Mouse (Mus musculus): Measurements from ENCODE around the gene Tert. TPM values are rescaled to one million over a fixed set of nuclear protein-coding genes. Genes with fewer than 3 reads are reported as not detected.
A peak's percentile ranks its signal among the peaks of the same experiment; 100 is the strongest.

Gene Tert
- polyA plus RNA-seq, 1 experiment from 2014 or later, result 12.9 TPM

- H3K27me3 ChIP-seq (ENCODE audit: low read depth, poor library complexity, severe bottlenecking), result no peaks in the 10 kb centered on the region
- no peak for DNase-seq (ENCODE audit: low spot score)
- no peaks in the 10 kb centered on the region for H3K4me1 ChIP-seq
- no peak overlapping the region for H3K27ac ChIP-seq
- H3K9me3 ChIP-seq (replicated peaks), result no peaks in the 10 kb centered on the region
- WGBS, result 90% methylated on average over 2 of the region's 2 CpGs
- no peak overlapping the region for H3K4me3 ChIP-seq
- H3K36me3 ChIP-seq, result no peaks in the 10 kb centered on the region
Measured at GRCm38 (mm10) chr13:73682226-73682625, 55.5 kb downstream of the Tert start.

GRCm38 (mm10) chr13:73683682-73684081, 57.0 kb downstream of the Tert start:
- 93% methylated on average over 11 of the region's 11 CpGs for WGBS
- Histone ChIP-seq H3K9me3 (replicated peaks) (no peaks in the 10 kb centered on the region), H3K4me1 (no peaks in the 10 kb centered on the region), H3K27ac (no peak overlapping the region), H3K27me3 (ENCODE audit: low read depth, poor library complexity, severe bottlenecking) (no peaks in the 10 kb centered on the region), H3K4me3 (no peak overlapping the region), H3K36me3 (no peaks in the 10 kb centered on the region)
- DNase-seq (ENCODE audit: low spot score), result no peak

- Histone ChIP-seq H3K27me3 (ENCODE audit: low read depth, poor library complexity, severe bottlenecking) (no peaks in the 10 kb centered on the region), H3K36me3 (no peaks in the 10 kb centered on the region), H3K27ac (no peak overlapping the region), H3K9me3 (replicated peaks) (no peaks in the 10 kb centered on the region), H3K4me3 (no peak overlapping the region), H3K4me1 (no peaks in the 10 kb centered on the region)
- 89% methylated on average over 1 of the region's 1 CpGs for WGBS
- no peak for DNase-seq (ENCODE audit: low spot score)
Measured at GRCm38 (mm10) chr13:73684412-73684811, 57.7 kb downstream of the Tert start.

GRCm38 (mm10) chr13:73685502-73685901, 58.8 kb downstream of the Tert start:
- Histone ChIP-seq H3K27ac (no peak overlapping the region), H3K4me1 (no peaks in the 10 kb centered on the region), H3K9me3 (replicated peaks) (no peaks in the 10 kb centered on the region), H3K4me3 (no peak overlapping the region), H3K36me3 (no peaks in the 10 kb centered on the region), H3K27me3 (ENCODE audit: low read depth, poor library complexity, severe bottlenecking) (no peaks in the 10 kb centered on the region)
- DNase-seq (ENCODE audit: low spot score), result no peak
- 86% methylated on average over 6 of the region's 6 CpGs for WGBS

GRCm38 (mm10) chr13:73687601-73688000, 60.9 kb downstream of the Tert start:
- Histone ChIP-seq H3K27me3 (ENCODE audit: low read depth, poor library complexity, severe bottlenecking) (no peaks in the 10 kb centered on the region), H3K36me3 (no peaks in the 10 kb centered on the region), H3K27ac (no peak overlapping the region), H3K4me1 (0 out of 2 replicates have a peak, but pooled peaks cover 3% of the 10 kb centered on the region), H3K4me3 (no peak overlapping the region), H3K9me3 (replicated peaks) (no peaks in the 10 kb centered on the region)
- no peak for DNase-seq (ENCODE audit: low spot score)
- WGBS, result 67% methylated on average over 3 of the region's 3 CpGs

- 82% methylated on average over 4 of the region's 4 CpGs for WGBS
- Histone ChIP-seq H3K36me3 (no peaks in the 10 kb centered on the region), H3K27ac (no peak overlapping the region), H3K4me3 (no peak overlapping the region), H3K27me3 (ENCODE audit: low read depth, poor library complexity, severe bottlenecking) (no peaks in the 10 kb centered on the region), H3K9me3 (replicated peaks) (no peaks in the 10 kb centered on the region), H3K4me1 (0 out of 2 replicates have a peak, but pooled peaks cover 3% of the 10 kb centered on the region)
- DNase-seq (ENCODE audit: low spot score), result no peak
Measured at GRCm38 (mm10) chr13:73688934-73689333, 62.2 kb downstream of the Tert start.

GRCm38 (mm10) chr13:73692249-73692868, 65.6 kb downstream of the Tert start:
- 39% methylated on average over 10 of the region's 10 CpGs for WGBS
- Histone ChIP-seq H3K4me1 (0 out of 2 replicates have a peak, but pooled peaks cover 3% of the 10 kb centered on the region), H3K27ac (no peak overlapping the region), H3K4me3 (no peak overlapping the region), H3K9me3 (replicated peaks) (no peaks in the 10 kb centered on the region), H3K36me3 (no peaks in the 10 kb centered on the region), H3K27me3 (ENCODE audit: low read depth, poor library complexity, severe bottlenecking) (no peaks in the 10 kb centered on the region)
- peak; percentile 73 for DNase-seq (ENCODE audit: low spot score)

GRCm38 (mm10) chr13:73693333-73693732, 66.6 kb downstream of the Tert start:
- no peak overlapping the region for H3K4me3 ChIP-seq
- H3K36me3 ChIP-seq, result no peaks in the 10 kb centered on the region
- 71% methylated on average over 2 of the region's 2 CpGs for WGBS
- H3K27me3 ChIP-seq (ENCODE audit: low read depth, poor library complexity, severe bottlenecking), result no peaks in the 10 kb centered on the region
- H3K9me3 ChIP-seq (replicated peaks), result no peaks in the 10 kb centered on the region
- no peak overlapping the region for H3K27ac ChIP-seq
- no peak for DNase-seq (ENCODE audit: low spot score)
- 0 out of 2 replicates have a peak, but pooled peaks cover 3% of the 10 kb centered on the region for H3K4me1 ChIP-seq

- Histone ChIP-seq H3K36me3 (no peaks in the 10 kb centered on the region), H3K9me3 (replicated peaks) (no peaks in the 10 kb centered on the region), H3K27ac (no peak overlapping the region), H3K27me3 (ENCODE audit: low read depth, poor library complexity, severe bottlenecking) (no peaks in the 10 kb centered on the region), H3K4me1 (0 out of 2 replicates have a peak, but pooled peaks cover 3% of the 10 kb centered on the region), H3K4me3 (no peak overlapping the region)
- WGBS, result 95% methylated on average over 1 of the region's 1 CpGs
- no peak for DNase-seq (ENCODE audit: low spot score)
Measured at GRCm38 (mm10) chr13:73694972-73695371, 68.3 kb downstream of the Tert start.

- Histone ChIP-seq H3K9me3 (replicated peaks) (no peaks in the 10 kb centered on the region), H3K4me1 (0 out of 2 replicates have a peak, but pooled peaks cover 3% of the 10 kb centered on the region), H3K4me3 (no peak overlapping the region), H3K36me3 (no peaks in the 10 kb centered on the region), H3K27ac (no peak overlapping the region), H3K27me3 (ENCODE audit: low read depth, poor library complexity, severe bottlenecking) (no peaks in the 10 kb centered on the region)
- no peak for DNase-seq (ENCODE audit: low spot score)
- WGBS, result 85% methylated on average over 3 of the region's 3 CpGs
Measured at GRCm38 (mm10) chr13:73696529-73696928, 69.8 kb downstream of the Tert start.

Other genes with a start within 250 kb of the Tert start
- gene Lpcat1, start 159.7 kb upstream of the Tert start, polyA plus RNA-seq (2016; fragmentation: Nextera tagmentation; extraction: Ambion mirVana), result 51.5 and 56.7 TPM in 2 replicates
- not detected in 2 replicates for gene Slc6a3, start 90.2 kb upstream of the Tert start, polyA plus RNA-seq (2016; fragmentation: Nextera tagmentation; extraction: Ambion mirVana)
- gene Clptm1l, start 22.9 kb upstream of the Tert start, polyA plus RNA-seq (2016; fragmentation: Nextera tagmentation; extraction: Ambion mirVana), result 111 and 112 TPM in 2 replicates
- gene Slc6a18, start 51.1 kb downstream of the Tert start, polyA plus RNA-seq (2016; fragmentation: Nextera tagmentation; extraction: Ambion mirVana), result not detected in 2 replicates
- not detected in 2 replicates for gene Slc6a19, start 78.0 kb downstream of the Tert start, polyA plus RNA-seq (2016; fragmentation: Nextera tagmentation; extraction: Ambion mirVana)
- gene Slc12a7, start 106.2 kb downstream of the Tert start, polyA plus RNA-seq (2016; fragmentation: Nextera tagmentation; extraction: Ambion mirVana), result 49.5 and 59.6 TPM in 2 replicates
- gene Nkd2, start 220.7 kb downstream of the Tert start, polyA plus RNA-seq (2016; fragmentation: Nextera tagmentation; extraction: Ambion mirVana), result 43.2 and 57.4 TPM in 2 replicates

Data from limb, embryonic 10.5 days (tissue).